Comparison of ENCODE assay signal across 20 mouse cellular contexts in the genomic region with DNA sequence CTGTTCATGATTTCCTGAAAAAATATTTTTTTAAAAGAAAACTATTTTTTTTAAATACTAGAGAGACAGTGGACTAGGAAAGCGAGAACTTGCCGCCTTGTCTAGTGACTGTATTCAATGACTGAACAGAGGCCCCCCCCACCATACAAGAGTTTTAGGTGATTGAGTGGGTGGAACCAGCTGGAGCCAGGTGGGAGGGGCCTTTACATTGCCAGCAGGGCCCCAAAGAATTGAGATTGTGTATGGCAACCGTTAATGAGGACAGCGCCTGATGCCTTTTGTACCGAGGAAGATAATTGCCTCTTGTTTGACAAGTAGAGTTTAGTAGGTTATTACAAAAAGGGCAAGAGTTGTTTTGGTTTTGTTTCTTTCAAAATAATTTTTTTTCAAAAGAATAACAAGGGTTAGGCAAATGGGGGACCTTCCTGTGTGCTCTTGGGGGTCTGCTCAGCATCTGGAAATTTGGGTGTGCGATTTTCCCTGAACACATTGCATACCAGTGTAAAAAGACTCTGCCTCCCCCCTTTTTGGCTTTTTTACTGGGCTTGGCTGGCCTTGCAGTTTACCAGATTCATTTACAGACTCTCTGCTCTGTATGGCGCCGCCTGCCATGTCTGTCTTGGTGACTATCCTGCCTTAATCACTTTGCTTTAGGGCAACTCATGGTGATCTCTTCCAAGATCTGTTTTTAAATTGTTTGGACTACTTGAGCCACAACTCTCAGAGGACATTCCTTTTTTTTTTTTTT.
A peak's percentile ranks its signal among the peaks of the same experiment; 100 is the strongest.
DNase-seq lines count a peak whose midpoint lies in the region; ATAC-seq lines count a peak whose summit lies in the region.
"Had no signal": no experiment of that assay in that cellular context is flagged by ENCODE, and none has a peak within 500 bp of the region (broad histone marks: within the 10 kb centered on the region; RNA-seq: fewer than 3 reads in every experiment).

No protein-coding gene starts in this region.

- WGBS in midbrain, embryonic 13.5 days = 59% methylated on average over 8 of the region's 8 CpGs
- 77% methylated on average over 8 of the region's 8 CpGs for WGBS in midbrain, embryonic 14.5 days
- WGBS in forebrain, embryonic 14.5 days = 7% methylated on average over 8 of the region's 8 CpGs
- WGBS in kidney, embryonic 16.5 days = 75% methylated on average over 8 of the region's 8 CpGs

- peak; percentile 26 for DNase-seq in embryo, embryonic 11 days
- no peak for DNase-seq in embryo, embryonic 9.5 days (ENCODE audit: extremely low spot score)
- no peak for DNase-seq in midbrain, embryonic 14.5 days
- DNase-seq in forebrain, embryonic 14.5 days (ENCODE audit: low spot score) = peak; percentile 82
- peak; percentile 3 for DNase-seq in retina, postnatal 7 days (ENCODE audit: low read depth, low spot score)
- no peak for DNase-seq in lung, postnatal 14 days
- DNase-seq: cerebellum, adult 11 months; cerebellum, postnatal 36 days; heart, postnatal 4 days; kidney, adult 11 months; kidney, postnatal 25 days; lung, postnatal 10 days; thymus, postnatal 4 days had no signal

- H3K9ac ChIP-seq in midbrain, embryonic 13.5 days (replicated peaks) = no peak overlapping the region
- H3K9ac ChIP-seq in midbrain, embryonic 14.5 days (replicated peaks; ENCODE audit: low read length) = no peak overlapping the region
- H3K9ac ChIP-seq in forebrain, embryonic 14.5 days (ENCODE audit: low read length) = no peak overlapping the region
- H3K9ac ChIP-seq in kidney, embryonic 16.5 days (replicated peaks; ENCODE audit: low read length) = no peak overlapping the region
- H3K9ac ChIP-seq: heart, embryonic 13.5 days; limb, embryonic 12.5 days; liver, embryonic 14.5 days had no signal

- H3K4me2 ChIP-seq in midbrain, embryonic 13.5 days (replicated peaks) = no peak overlapping the region
- H3K4me2 ChIP-seq in midbrain, embryonic 14.5 days (ENCODE audit: low read length) = no peak overlapping the region
- no peak overlapping the region for H3K4me2 ChIP-seq in forebrain, embryonic 14.5 days (ENCODE audit: low read length)
- H3K4me2 ChIP-seq in kidney, embryonic 16.5 days (replicated peaks; ENCODE audit: low read depth, low read length) = no peak overlapping the region
- H3K4me2 ChIP-seq: heart, embryonic 13.5 days; limb, embryonic 12.5 days had no signal

- ATAC-seq in midbrain, embryonic 13.5 days = no peak
- no peak for ATAC-seq in midbrain, embryonic 14.5 days (ENCODE audit: low FRiP score, low TSS enrichment)
- peak; percentile 91 for ATAC-seq in forebrain, embryonic 14.5 days
- ATAC-seq in kidney, embryonic 16.5 days (ENCODE audit: low FRiP score, low TSS enrichment) = no peak

- H3K4me1 ChIP-seq in midbrain, embryonic 13.5 days (replicated peaks) = no peaks in the 10 kb centered on the region
- no peaks in the 10 kb centered on the region for H3K4me1 ChIP-seq in midbrain, embryonic 14.5 days (ENCODE audit: control insufficient read depth, insufficient read depth, low read length)
- H3K4me1 ChIP-seq in forebrain, embryonic 14.5 days (ENCODE audit: control insufficient read depth, insufficient read depth, low read length) = peaks cover 6% of the 10 kb centered on the region
- H3K4me1 ChIP-seq in kidney, embryonic 16.5 days (ENCODE audit: insufficient read depth, low read length) = no peaks in the 10 kb centered on the region
- H3K4me1 ChIP-seq: heart, embryonic 13.5 days; limb, embryonic 12.5 days had no signal

- H3K27ac ChIP-seq in midbrain, embryonic 13.5 days = 0 out of 2 replicates have a peak overlapping the region, but pooled peaks have one; percentile 1
- H3K27ac ChIP-seq in midbrain, embryonic 14.5 days (replicated peaks; ENCODE audit: low read depth, low read length) = no peak overlapping the region
- H3K27ac ChIP-seq in forebrain, embryonic 14.5 days (ENCODE audit: low read depth, low read length) = peak overlapping the region; percentile 55; the same call in 1 of the 2 replicates
- no peak overlapping the region for H3K27ac ChIP-seq in kidney, embryonic 16.5 days (ENCODE audit: low read length)
- H3K27ac ChIP-seq: heart, embryonic 13.5 days; left cerebral cortex, adult 2 months; limb, embryonic 12.5 days; liver, embryonic 14.5 days had no signal

- H3K9me3 ChIP-seq in midbrain, embryonic 13.5 days = no peaks in the 10 kb centered on the region
- H3K9me3 ChIP-seq in midbrain, embryonic 14.5 days (ENCODE audit: control insufficient read depth, low read length) = no peaks in the 10 kb centered on the region
- H3K9me3 ChIP-seq in forebrain, embryonic 14.5 days (replicated peaks; ENCODE audit: control insufficient read depth, low read length) = no peaks in the 10 kb centered on the region
- no peaks in the 10 kb centered on the region for H3K9me3 ChIP-seq in kidney, embryonic 16.5 days (ENCODE audit: low read length)
- H3K9me3 ChIP-seq: heart, embryonic 13.5 days; limb, embryonic 12.5 days had no signal

- H3K4me3 ChIP-seq in midbrain, embryonic 13.5 days (replicated peaks) = no peak overlapping the region
- H3K4me3 ChIP-seq in midbrain, embryonic 14.5 days (replicated peaks; ENCODE audit: low read depth, low read length) = no peak overlapping the region
- H3K4me3 ChIP-seq in forebrain, embryonic 14.5 days (ENCODE audit: low read depth, low read length) = no peak overlapping the region
- H3K4me3 ChIP-seq in kidney, embryonic 16.5 days (ENCODE audit: low read length) = no peak overlapping the region
- H3K4me3 ChIP-seq: heart, embryonic 13.5 days; left cerebral cortex, adult 2 months; limb, embryonic 12.5 days had no signal

- H3K27me3 ChIP-seq in midbrain, embryonic 13.5 days = no peaks in the 10 kb centered on the region
- H3K27me3 ChIP-seq in midbrain, embryonic 14.5 days (ENCODE audit: control insufficient read depth, insufficient read depth, low read length) = no peaks in the 10 kb centered on the region
- no peaks in the 10 kb centered on the region for H3K27me3 ChIP-seq in forebrain, embryonic 14.5 days (replicated peaks; ENCODE audit: control insufficient read depth, insufficient read depth, low read length)
- no peaks in the 10 kb centered on the region for H3K27me3 ChIP-seq in kidney, embryonic 16.5 days (ENCODE audit: insufficient read depth, low read length)
- H3K27me3 ChIP-seq: CH12.LX; heart, embryonic 13.5 days; limb, embryonic 12.5 days had no signal

- H3K36me3 ChIP-seq in midbrain, embryonic 13.5 days = no peaks in the 10 kb centered on the region
- no peaks in the 10 kb centered on the region for H3K36me3 ChIP-seq in midbrain, embryonic 14.5 days (ENCODE audit: control insufficient read depth, insufficient read depth, low read length)
- no peaks in the 10 kb centered on the region for H3K36me3 ChIP-seq in forebrain, embryonic 14.5 days (ENCODE audit: control insufficient read depth, insufficient read depth, low read length)
- no peaks in the 10 kb centered on the region for H3K36me3 ChIP-seq in kidney, embryonic 16.5 days (ENCODE audit: insufficient read depth, low read length)
- H3K36me3 ChIP-seq: heart, embryonic 13.5 days; limb, embryonic 12.5 days had no signal

Comparison
In these comparisons a context has a peak if more than half of its experiments do, and no peak if none do; other contexts are left out.
1. DNase-seq: peak in embryo, embryonic 11 days (single experiment), forebrain, embryonic 14.5 days (single experiment) and retina, postnatal 7 days (single experiment); none in embryo, embryonic 9.5 days (single experiment), midbrain, embryonic 14.5 days (single experiment) and lung, postnatal 14 days (single experiment).
2. H3K27ac ChIP-seq: peak in midbrain, embryonic 13.5 days (single experiment) and forebrain, embryonic 14.5 days (single experiment); none in midbrain, embryonic 14.5 days (single experiment) and kidney, embryonic 16.5 days (single experiment).